Mouse (Mus musculus) adrenal gland, adult 18-20 months (tissue): ENCODE results near the gene Lpar3. TPM values are rescaled to one million over a fixed set of nuclear protein-coding genes. Genes with fewer than 3 reads are reported as not detected.

Source experiments
- DNase-seq, 2 experiments: peaks; one replicate each; pipeline ENCODE4 v3.0.0; 2021 to 2022; ENCODE audit warnings: low spot score in 2 of 2
- long read RNA-seq, 2 experiments: library from polyadenylated mRNA; stranded (forward); transcript quantifications; one replicate each; pipeline ENCODE4 v2.0.0; 2021
- total RNA-seq, 2 experiments: library from RNA; stranded (reverse); gene quantifications; 1 replicate in 1 of 2; 2 replicates in 1 of 2; pipeline ENCODE4 v1.2.3; 2021

The Lpar3 gene
- total RNA-seq, result not detected
- long read RNA-seq, experiment 1, result 0 reads
- long read RNA-seq, experiment 2, result 0 reads

- peak; percentile 48 to 59 for DNase-seq
Measured at GRCm38 (mm10) chr3:146220776-146221486, at the start of gene Lpar3. TSS of gene Lpar3 (plus strand) at chr3:146220963.

DNA sequence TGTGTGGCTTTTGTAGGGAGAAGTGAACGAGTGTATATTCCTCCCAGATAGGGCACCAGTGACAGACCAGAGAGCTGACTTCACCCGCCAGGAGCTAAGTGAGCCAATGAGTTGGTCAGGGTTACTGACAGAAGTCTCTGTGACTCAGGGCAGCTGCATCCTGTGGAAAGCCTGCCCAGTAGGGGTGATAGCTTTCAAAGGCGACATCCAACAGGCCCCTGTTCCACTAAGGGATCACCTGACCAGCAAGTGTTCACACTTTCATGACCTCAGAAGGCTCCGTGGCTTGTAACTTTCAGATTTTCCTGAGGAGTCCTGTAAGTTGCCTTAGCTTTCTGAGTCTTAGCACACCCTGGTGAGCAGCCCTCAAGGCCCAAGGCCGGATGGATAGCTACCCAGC lies 47.7 kb upstream of the Lpar3 start:
- no peak for DNase-seq

GRCm38 (mm10) chr3:146174215-146174614 lies 46.5 kb upstream of the Lpar3 start:
- no peak for DNase-seq

DNA sequence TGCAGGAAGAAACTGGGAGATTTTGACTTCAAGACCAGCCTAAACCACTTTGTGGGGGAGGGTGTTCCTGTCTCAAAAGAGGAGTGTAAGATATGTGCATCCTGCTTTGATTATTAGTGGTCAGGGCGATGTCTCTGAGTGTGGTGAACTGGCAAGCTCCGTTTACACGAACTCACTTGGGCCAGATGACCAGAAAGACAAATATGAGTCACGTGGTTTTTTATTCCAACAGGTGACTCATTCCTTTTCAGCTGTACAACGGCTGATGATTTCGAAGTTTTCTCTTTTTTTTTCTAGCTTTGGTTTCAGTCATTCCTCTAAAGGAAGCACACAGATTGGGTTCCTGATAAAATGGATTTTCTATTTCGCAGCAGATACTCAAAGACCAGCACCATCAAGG lies 43.5 kb upstream of the Lpar3 start:
- no peak for DNase-seq

DNA sequence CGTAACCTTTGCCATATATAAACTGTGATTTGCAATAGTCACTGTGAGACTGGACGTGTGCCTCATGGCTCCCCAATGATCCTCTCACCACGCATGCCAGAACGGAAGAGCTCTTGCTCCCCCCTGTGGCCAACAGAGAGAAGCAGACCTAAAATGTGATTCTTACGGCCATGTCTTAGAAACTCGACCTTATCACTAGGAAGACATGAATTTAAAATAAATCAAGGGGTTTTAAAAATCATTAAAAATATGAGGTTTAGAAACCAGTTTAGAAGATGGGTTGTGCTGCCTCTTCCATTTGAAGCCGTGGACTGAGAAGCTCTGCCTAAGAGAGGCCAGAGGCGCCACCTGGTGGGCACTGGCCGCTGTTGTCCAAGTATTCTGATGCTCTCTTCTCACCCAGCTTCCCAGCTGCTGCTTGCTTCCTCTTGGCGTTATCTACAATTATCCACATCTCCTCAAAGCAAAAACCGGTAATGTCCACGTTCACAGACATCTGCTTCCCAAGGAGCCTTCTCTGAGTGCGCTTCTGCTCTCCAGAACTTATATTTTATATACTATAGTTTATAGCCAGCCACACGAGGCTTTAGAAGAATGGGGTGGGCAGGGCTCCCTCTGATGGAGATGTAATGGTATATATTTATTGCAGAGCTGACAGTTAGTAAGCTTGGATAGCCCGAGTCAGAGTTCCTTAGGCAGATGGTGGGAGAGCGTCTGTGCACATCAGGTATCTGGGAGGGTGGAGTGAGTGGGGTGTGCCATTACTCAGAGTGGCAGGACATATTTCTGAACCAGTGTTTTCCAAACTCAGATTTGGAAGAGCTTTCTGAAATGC lies 42.8 kb upstream of the Lpar3 start:
- peak; percentile 66 to 82 for DNase-seq

DNA sequence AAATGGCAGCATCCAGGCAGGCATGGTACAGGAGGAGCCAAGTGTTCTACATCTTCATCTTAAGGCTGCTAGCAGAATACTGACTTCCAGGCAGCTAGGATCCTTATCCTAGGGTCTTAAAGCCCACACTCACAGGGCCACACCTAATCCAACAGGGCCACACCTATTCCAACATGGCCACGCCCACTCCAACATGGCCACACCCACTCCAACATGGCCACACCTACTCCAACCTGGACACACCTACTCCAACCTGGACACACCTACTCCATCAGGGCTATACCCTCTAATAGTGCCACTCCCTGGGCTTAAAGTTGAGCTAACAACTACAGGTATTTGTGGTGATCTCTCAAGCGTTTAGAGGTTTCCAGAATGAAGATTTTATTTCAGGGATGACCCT lies 40.4 kb upstream of the Lpar3 start:
- no peak for DNase-seq

DNA sequence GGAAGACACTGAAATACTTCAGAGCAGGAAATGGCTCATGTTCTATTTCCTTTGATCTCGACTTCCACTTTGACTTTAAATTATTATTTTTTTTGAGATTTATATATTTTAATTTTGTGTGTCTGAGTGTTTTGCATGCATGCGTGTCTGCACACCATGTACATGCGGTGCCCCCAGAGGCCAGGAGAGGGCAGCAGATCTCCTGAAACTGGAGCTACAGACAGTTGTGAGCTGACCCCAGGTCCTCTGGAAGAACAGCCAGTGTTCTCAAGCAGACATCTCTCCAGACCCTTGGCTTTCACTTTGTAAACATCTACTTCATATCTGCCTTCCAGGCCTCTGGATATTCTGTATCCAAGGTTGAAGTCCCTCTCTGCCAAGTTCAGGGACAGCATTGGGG lies 39.8 kb upstream of the Lpar3 start:
- peak; percentile 28 to 55 for DNase-seq

DNA sequence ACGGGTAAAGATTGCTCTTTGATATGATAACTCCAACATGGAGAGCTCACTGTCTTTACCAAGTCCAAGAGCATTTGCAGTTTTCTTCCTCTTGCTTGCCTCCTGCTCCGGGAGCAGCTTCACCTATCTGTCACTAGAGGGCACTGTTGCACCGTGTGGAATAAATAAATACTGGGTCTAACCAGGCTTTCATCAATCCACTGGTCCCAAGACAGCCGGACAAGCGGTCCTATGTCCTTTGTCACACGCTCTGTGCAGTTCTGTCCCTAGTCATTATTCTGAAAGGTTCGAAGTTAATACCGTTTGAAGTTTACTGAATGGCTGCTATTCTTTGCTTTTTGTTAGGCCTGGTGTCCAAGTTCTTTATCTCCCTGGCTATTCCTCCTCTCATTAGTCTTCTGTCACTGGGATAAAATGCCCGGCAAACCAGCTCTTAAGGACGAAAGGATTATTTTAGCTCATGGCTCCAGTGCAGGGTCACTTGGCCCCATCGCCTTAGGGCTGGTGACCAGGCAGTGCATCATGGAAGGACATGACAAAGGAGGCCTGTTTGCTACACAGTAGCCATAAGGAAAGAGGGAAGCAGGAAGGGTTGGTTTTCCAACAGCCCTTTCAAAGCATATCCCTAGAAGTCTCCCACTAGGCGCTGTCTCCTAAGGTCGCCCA lies 35.6 kb upstream of the Lpar3 start:
- peak; percentile 42 to 52 for DNase-seq

GRCm38 (mm10) chr3:146186033-146186432 lies 34.7 kb upstream of the Lpar3 start:
- DNase-seq, result no peak

DNA sequence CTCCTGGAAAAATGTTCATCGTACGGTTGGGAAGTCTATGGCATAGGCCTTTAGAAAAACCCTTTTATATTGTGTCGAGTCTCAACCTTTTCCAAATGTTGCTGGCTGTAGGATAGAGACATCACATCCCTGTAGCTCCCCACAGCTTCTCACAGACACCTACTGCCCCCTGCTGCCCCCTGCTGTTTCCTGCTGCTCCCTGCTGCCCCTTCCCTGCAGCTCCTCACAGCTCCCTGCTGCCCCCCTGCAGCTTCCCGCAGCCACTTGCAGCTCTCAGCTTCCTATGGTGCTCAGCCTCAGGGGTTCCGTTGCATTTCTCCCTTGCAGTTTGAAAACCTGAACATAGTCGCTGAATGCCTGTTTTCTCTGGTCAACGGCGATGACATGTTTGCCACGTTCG lies 30.8 kb upstream of the Lpar3 start:
- DNase-seq, result no peak

DNA sequence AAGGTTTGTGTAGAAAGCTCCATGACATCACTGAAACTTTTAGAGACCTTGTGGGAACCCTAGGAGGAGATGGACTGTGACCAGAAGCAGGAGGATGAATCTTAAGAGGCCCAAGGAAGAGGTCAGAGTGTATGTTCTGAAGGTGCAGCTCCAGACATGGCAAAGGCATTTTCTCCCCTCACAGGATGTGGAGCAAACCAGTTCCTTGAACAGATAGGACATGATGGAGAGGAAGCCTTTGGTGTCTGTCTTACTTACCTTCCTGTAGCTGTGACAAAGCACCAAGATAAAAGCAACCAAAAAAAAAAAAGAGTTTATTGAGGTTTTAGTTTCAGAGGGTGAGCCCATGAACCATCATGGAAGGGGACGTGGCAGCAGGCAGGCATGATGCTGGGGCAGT lies 28.3 kb upstream of the Lpar3 start:
- DNase-seq, result no peak

- no peak for DNase-seq
Measured at GRCm38 (mm10) chr3:146195153-146195552, 25.6 kb upstream of the Lpar3 start.

GRCm38 (mm10) chr3:146196301-146196700 lies 24.5 kb upstream of the Lpar3 start:
- no peak for DNase-seq

DNA sequence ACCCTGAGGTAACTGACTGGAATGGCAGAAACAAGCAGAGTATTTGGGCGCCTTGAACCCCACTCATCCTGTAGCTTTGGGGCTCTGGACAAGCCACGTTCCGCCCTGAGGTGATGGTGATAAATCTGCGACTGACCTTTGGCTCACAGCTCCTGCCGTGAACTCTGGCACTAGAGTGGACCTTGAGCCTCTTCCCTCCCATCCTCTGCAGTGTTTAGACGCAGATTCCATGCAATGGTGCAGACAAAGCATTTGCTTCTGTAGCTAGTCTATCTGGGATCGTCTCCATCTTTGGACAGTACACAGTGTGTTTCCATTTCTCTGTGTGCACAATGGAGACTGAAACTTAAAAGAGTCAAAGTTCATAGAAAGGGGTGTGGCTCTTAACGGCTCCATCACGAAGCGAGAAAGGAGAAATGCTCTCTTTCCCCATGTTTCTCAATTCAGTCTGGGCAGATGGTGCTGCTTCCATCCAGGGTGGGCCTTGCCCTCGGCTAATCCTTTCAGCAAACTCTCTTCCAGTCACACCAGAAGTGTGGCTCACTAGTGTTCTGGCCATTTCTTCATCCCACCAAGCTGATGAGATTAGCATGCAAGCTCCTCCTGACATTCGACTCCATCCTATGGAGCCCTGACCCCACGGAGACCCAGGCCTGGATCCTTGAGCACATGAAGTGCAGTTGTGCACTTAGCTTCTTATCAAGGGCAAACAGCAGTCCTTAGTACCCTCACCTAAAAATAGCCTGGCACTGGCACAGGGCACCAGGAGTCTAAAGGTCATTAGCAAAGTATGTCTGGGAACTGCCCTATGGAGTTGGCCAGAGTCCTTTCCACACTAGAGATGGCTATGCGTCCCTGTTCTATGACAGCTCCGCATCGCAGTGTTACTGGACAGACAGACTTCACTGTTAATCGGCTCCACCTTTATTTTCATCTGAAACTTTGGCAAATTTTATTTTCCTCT lies 23.7 kb upstream of the Lpar3 start:
- DNase-seq, result no peak

GRCm38 (mm10) chr3:146197785-146198184 lies 23.0 kb upstream of the Lpar3 start:
- DNase-seq, result no peak

DNA sequence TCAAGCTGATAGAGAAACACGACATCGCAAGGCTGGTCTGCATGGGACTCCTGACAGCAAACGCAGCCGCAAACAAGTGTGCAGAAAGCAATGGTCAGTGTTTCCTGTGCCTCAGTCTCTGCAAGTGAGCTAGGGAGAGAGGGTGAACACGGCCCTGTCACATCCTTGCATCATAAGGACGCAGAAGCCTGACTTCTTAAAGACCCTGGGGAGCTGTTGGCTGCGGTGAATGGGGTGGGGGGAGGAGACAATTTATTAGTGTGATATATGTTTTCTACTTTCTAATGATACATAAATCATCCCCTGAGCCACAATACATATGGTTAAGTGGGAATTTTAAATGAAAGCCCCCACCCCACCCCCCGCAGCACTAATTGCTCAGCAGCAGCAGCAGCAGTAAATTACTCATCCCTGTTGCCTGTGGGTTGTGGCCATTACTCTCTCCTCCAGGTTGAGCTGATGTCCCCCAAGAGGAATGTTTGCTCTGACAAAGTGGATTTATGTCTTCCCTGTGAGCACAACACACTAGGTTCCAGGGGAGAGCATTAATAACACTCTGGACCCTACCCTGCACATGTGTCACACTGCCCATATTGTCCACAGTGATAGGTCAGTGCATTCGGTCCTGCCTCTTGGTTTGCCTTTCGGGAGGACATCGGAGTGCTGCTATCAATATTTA lies 21.8 kb upstream of the Lpar3 start:
- no peak for DNase-seq

DNA sequence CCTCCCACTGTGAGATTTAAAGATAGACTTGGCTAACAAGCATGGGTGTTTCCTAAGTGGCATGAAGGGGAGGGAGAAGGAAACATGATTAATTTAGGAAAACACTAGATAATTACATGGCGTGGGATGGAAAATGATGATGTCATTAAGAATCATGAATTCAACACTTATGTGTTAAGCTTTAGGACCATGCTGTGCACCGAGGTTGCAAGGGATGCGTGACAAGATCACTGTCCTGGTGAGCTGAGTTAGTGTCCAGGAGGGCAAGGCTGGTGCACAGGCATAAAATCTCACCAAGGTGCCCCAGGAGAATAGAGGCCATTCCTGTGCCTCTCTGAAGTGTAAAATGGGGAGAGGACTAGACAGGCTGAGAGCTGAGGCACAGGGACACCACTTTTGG lies 21.3 kb upstream of the Lpar3 start:
- no peak for DNase-seq

DNA sequence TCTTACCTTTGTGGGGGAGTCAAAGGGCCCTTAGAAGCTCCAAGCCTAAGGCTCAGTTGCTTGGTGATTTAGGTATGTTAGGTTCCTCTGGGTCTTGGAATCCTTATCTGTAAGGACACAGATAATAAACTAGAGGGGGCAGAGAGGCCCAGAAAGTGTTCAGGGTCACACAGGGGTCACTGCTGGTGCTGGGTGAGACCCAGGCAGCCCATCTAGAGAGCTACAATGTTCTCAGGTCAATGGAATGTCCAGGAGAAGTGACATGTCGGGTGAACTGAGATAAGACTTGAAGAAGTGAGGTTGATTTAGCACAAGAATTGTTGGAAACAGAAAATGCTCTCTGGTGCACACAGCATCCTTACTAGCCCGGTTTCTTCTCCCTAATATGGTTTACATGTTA lies 16.4 kb upstream of the Lpar3 start:
- DNase-seq, result no peak

- DNase-seq, result no peak
Measured at GRCm38 (mm10) chr3:146205305-146205704, 15.5 kb upstream of the Lpar3 start.

GRCm38 (mm10) chr3:146206635-146207034 lies 14.1 kb upstream of the Lpar3 start:
- DNase-seq, result no peak
